Mouse (Mus musculus) E14TG2a.4 (cell line): ENCODE measurements around the gene Rabepk.

Experiments
- CTCF ChIP-seq: conservative IDR thresholded peaks from 2 replicates; pipeline ENCODE4 v1.5.1; 2014; ENCODE audit warnings: low read length
- POU5F1 ChIP-seq: IDR thresholded peaks from 2 replicates; pipeline ENCODE4 v1.6.1; 2014; ENCODE audit warnings: low read length, borderline replicate concordance

DNA sequence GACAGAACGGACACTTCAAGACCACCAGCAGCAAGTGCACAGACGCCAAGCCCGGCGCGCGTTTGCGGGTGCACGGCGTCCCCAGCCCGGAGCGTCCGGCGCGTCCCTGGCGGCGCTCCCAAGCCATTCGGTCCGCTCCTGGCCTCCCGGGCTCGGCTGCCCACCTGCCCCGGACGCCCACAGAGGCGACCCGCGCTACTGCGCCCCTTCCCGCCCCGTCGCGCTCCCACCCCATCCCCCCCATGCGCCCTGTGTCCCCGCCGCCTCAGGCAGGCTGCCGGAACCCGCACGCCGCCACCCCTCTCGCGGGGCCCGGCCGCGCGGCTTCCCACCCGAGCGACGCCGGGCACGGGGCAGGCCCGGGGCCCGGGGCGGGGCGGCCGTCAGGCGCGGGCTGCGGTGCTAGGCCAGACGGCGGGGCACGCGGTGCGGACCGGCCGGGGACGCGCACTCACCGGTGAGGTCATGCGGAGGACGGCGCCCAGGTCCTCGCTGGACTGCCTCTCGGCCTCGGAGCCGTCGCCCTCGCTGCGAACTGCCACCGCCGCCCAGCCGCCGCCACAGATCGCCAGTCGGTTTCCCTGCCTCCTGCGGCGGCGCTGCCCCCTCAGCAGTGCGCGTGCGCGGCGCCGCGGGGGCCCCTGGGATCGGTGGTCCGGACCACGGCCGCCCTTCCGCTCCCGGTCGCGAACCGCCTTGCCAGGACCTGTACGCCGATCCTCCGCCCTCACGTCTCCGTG is 45.7 kb downstream of the Rabepk start:
- no peak for TF ChIP-seq CTCF
- TF ChIP-seq POU5F1, result no peak
